Comparison of ENCODE assay signal across 22 mouse cellular contexts in genomic region chr2:34958582-34958981, GRCm38 (mm10). TPM values are rescaled to one million over a fixed set of nuclear protein-coding genes. Genes with fewer than 3 reads are reported as not detected.
A peak's percentile ranks its signal among the peaks of the same experiment; 100 is the strongest.
DNase-seq lines count a peak whose midpoint lies in the region; ATAC-seq lines count a peak whose summit lies in the region.
"Had no signal": no experiment of that assay in that cellular context is flagged by ENCODE, and none has a peak within 500 bp of the region (broad histone marks: within the 10 kb centered on the region; RNA-seq: fewer than 3 reads in every experiment).

No protein-coding gene starts in this region.

- no peaks in the 10 kb centered on the region for H3K36me3 ChIP-seq in heart, embryonic 11.5 days (ENCODE audit: control insufficient read depth, insufficient read depth, low read length)
- no peaks in the 10 kb centered on the region for H3K36me3 ChIP-seq in forebrain, embryonic 15.5 days
- H3K36me3 ChIP-seq: embryonic facial prominence, embryonic 13.5 days; hindbrain, embryonic 10.5 days; limb, embryonic 15.5 days; midbrain, embryonic 13.5 days; stomach, embryonic 15.5 days had no signal

- DNase-seq in heart, adult 11 months: peak; percentile 89
- peak; percentile 67 for DNase-seq in thymus, postnatal 14 days
- no peak for DNase-seq in left cerebral cortex, adult 8-10 months (ENCODE audit: low spot score in 2 of 2)
- DNase-seq in left cerebral cortex, adult 18-20 months (ENCODE audit: low spot score in 2 of 2): no peak
- DNase-seq: adrenal gland, postnatal 14 days; cerebellum, adult 11-12 months; gastrocnemius, adult 2 months; heart, adult 2 months; kidney, adult 9 months; kidney, postnatal 36 days; lung, adult 2 months; lung, postnatal 36 days had no signal

- H3K27me3 ChIP-seq in heart, embryonic 11.5 days (ENCODE audit: control insufficient read depth, insufficient read depth, low read length): no peaks in the 10 kb centered on the region
- no peaks in the 10 kb centered on the region for H3K27me3 ChIP-seq in forebrain, embryonic 15.5 days
- H3K27me3 ChIP-seq: midbrain, embryonic 13.5 days; stomach, embryonic 15.5 days had no signal

- no peak overlapping the region for H3K9ac ChIP-seq in heart, embryonic 11.5 days (ENCODE audit: low read depth, low read length)
- no peak overlapping the region for H3K9ac ChIP-seq in forebrain, embryonic 15.5 days (replicated peaks)
- H3K9ac ChIP-seq: embryonic facial prominence, embryonic 13.5 days; limb, embryonic 15.5 days; midbrain, embryonic 13.5 days; stomach, embryonic 15.5 days had no signal

- ATAC-seq in heart, embryonic 11.5 days (replicated peaks; ENCODE audit: insufficient number of reproducible peaks, low FRiP score, low TSS enrichment): no peak
- peak; percentile 2 for ATAC-seq in CD4-positive, CD25-positive, alpha-beta regulatory T cell, adult 4 months
- peak; percentile 22 for ATAC-seq in monocyte, adult 5-6 weeks (replicated peaks; ENCODE audit: insufficient number of reproducible peaks, low FRiP score, low TSS enrichment, poor library complexity, severe bottlenecking)
- no peak for ATAC-seq in forebrain, embryonic 15.5 days (replicated peaks)
- ATAC-seq: midbrain, embryonic 13.5 days had no signal

- H3K4me3 ChIP-seq in heart, embryonic 11.5 days (ENCODE audit: low read depth, low read length): no peak overlapping the region
- no peak overlapping the region for H3K4me3 ChIP-seq in forebrain, embryonic 15.5 days
- H3K4me3 ChIP-seq: embryonic facial prominence, embryonic 13.5 days; gastrocnemius, adult 2 months; heart, adult 2 months; hindbrain, embryonic 10.5 days; limb, embryonic 15.5 days; midbrain, embryonic 13.5 days; stomach, embryonic 15.5 days had no signal

- H3K4me2 ChIP-seq in heart, embryonic 11.5 days: no peak overlapping the region
- no peak overlapping the region for H3K4me2 ChIP-seq in forebrain, embryonic 15.5 days (replicated peaks)
- H3K4me2 ChIP-seq: embryonic facial prominence, embryonic 13.5 days; limb, embryonic 15.5 days; midbrain, embryonic 13.5 days; stomach, embryonic 15.5 days had no signal

- no peaks in the 10 kb centered on the region; the same call in 1 of the 2 replicates for H3K4me1 ChIP-seq in heart, embryonic 11.5 days (ENCODE audit: control insufficient read depth, insufficient read depth, low read length)
- H3K4me1 ChIP-seq in forebrain, embryonic 15.5 days: peaks cover 3% of the 10 kb centered on the region; the same call in 1 of the 2 replicates
- H3K4me1 ChIP-seq: midbrain, embryonic 13.5 days had no signal

- 85% methylated on average over 7 of the region's 7 CpGs for WGBS in heart, embryonic 11.5 days (ENCODE audit: insufficient replicate concordance)
- WGBS in forebrain, embryonic 15.5 days: 95% methylated on average over 7 of the region's 7 CpGs

- no peak overlapping the region for H3K27ac ChIP-seq in heart, embryonic 11.5 days (ENCODE audit: low read depth, low read length)
- no peak overlapping the region for H3K27ac ChIP-seq in forebrain, embryonic 15.5 days (replicated peaks)
- H3K27ac ChIP-seq: embryonic facial prominence, embryonic 13.5 days; gastrocnemius, adult 2 months; heart, adult 2 months; hindbrain, embryonic 10.5 days; limb, embryonic 15.5 days; midbrain, embryonic 13.5 days; stomach, embryonic 15.5 days had no signal

- H3K9me3 ChIP-seq in heart, embryonic 11.5 days (replicated peaks; ENCODE audit: control insufficient read depth, low read length): no peaks in the 10 kb centered on the region
- no peaks in the 10 kb centered on the region for H3K9me3 ChIP-seq in forebrain, embryonic 15.5 days
- H3K9me3 ChIP-seq: embryonic facial prominence, embryonic 13.5 days; hindbrain, embryonic 10.5 days; limb, embryonic 15.5 days; midbrain, embryonic 13.5 days; stomach, embryonic 15.5 days had no signal

RNA-seq across cellular contexts. Expression of gene Traf1, which starts 3.0 kb away (rescaled TPM):
- polyA plus RNA-seq in heart, embryonic 11.5 days (2014; fragmentation: Nextera tagmentation; extraction: Ambion mirVana): 0.65 and 1.3 TPM in 2 replicates
- polyA plus RNA-seq in CD4-positive, CD25-positive, alpha-beta regulatory T cell, adult 4 months (2017; shearing (Covaris generic)): 100 to 1,000 TPM; 300 to 441 TPM
- total RNA-seq in monocyte, adult 5-6 weeks (2017): 94.2 to 168 TPM (median 96.5 TPM) in 3 replicates
- 1 to 10 TPM; 1.3 to 1.9 (median 1.6) TPM for total RNA-seq in left cerebral cortex, adult 8-10 months (2022)
- 1 to 10 TPM; 1.5 to 3.1 TPM for total RNA-seq in left cerebral cortex, adult 18-20 months (2021)
- polyA plus RNA-seq in forebrain, embryonic 15.5 days (2015; fragmentation: Nextera tagmentation; extraction: Ambion mirVana): 0.46 and 1.6 TPM in 2 replicates
- polyA plus RNA-seq: neural tube, embryonic 11.5 days had no signal

RNA-seq across cellular contexts. Expression of gene Phf19, which starts 44.8 kb away (rescaled TPM):
- 2.7 and 5.3 TPM in 2 replicates for polyA plus RNA-seq in heart, embryonic 11.5 days (2014; fragmentation: Nextera tagmentation; extraction: Ambion mirVana)
- 1 to 10 TPM; 1.9 TPM for polyA plus RNA-seq in CD4-positive, CD25-positive, alpha-beta regulatory T cell, adult 4 months (2017; shearing (Covaris generic))
- 1.1 to 5.3 TPM (median 1.4 TPM) in 3 replicates for total RNA-seq in monocyte, adult 5-6 weeks (2017)
- 1 to 10 TPM in 1 of 4 experiments, under 1 TPM in 3; 0.65 to 1.2 (median 0.79) TPM for total RNA-seq in left cerebral cortex, adult 8-10 months (2022)
- 1 to 10 TPM in 1 of 2 experiments, under 1 TPM in 1; 0.87 to 1.3 TPM for total RNA-seq in left cerebral cortex, adult 18-20 months (2021)
- polyA plus RNA-seq in forebrain, embryonic 15.5 days (2015; fragmentation: Nextera tagmentation; extraction: Ambion mirVana): 5.2 and 6.5 TPM in 2 replicates

Comparison
In these comparisons a context has a peak if more than half of its experiments do, and no peak if none do; other contexts are left out.
1. DNase-seq: peak in heart, adult 11 months (single experiment) and thymus, postnatal 14 days (single experiment); none in left cerebral cortex, adult 8-10 months (0 of 2) and left cerebral cortex, adult 18-20 months (0 of 2).
2. ATAC-seq: peak in CD4-positive, CD25-positive, alpha-beta regulatory T cell, adult 4 months (single experiment) and monocyte, adult 5-6 weeks (single experiment); none in heart, embryonic 11.5 days (single experiment) and forebrain, embryonic 15.5 days (single experiment).
3. RNA of gene Traf1, which starts 3.0 kb away (total RNA-seq): 94.2 to 168 TPM in monocyte, adult 5-6 weeks; 1.5 to 3.1 TPM in left cerebral cortex, adult 18-20 months and 1.3 to 1.9 TPM in left cerebral cortex, adult 8-10 months; every median in the first group is over 10 times any median in the second.